Mouse (Mus musculus) CH12.LX (cell line): ENCODE results near the gene Rnf168. TPM values are rescaled to one million over a fixed set of nuclear protein-coding genes. Genes with fewer than 3 reads are reported as not detected.

Source experiments
- DNase-seq: peaks from one replicate; pipeline ENCODE4 v3.0.0-alpha.2; 2013; ENCODE audit errors: extremely low read depth
- H3K27ac ChIP-seq: 2 replicates; pipeline ENCODE4 v1.5.1; 2012; ENCODE audit warnings: low read depth, mild to moderate bottlenecking, control low read depth, moderate library complexity; ENCODE audit not compliant: insufficient read depth
- H3K27me3 ChIP-seq: replicated peaks from 2 replicates; pipeline ENCODE3; 2012; ENCODE audit warnings: inconsistent platforms
- H3K36me3 ChIP-seq, 2 experiments: replicated peaks in 1 of 2; 2 replicates each; pipeline versions ENCODE3 to v1.6.1; 2012; ENCODE audit warnings: inconsistent platforms in 1 of 2, low read length in 1 of 2, mild to moderate bottlenecking in 1 of 2, mixed read lengths in 1 of 2, moderate library complexity in 1 of 2; ENCODE audit not compliant: control insufficient read depth in 1 of 2, insufficient read depth in 1 of 2
- H3K4me1 ChIP-seq, 2 experiments: 2 replicates each; pipeline ENCODE4 v1.6.1; 2012; ENCODE audit warnings: inconsistent platforms in 1 of 2, moderate library complexity in 1 of 2; ENCODE audit not compliant: insufficient read depth in 2 of 2, control insufficient read depth in 1 of 2
- H3K4me2 ChIP-seq: 2 replicates; pipeline ENCODE4 v1.6.1; 2012; ENCODE audit warnings: low read depth, mild to moderate bottlenecking, control low read depth; ENCODE audit not compliant: poor library complexity, insufficient read depth, severe bottlenecking
- H3K4me3 ChIP-seq, 3 experiments: fragments of 150-350 bp in 1 of 3; sonication (generic) in 1 of 3; replicated peaks in 1 of 3; 2 replicates each; pipeline versions ENCODE3 to v1.5.1; 2011 to 2012; ENCODE audit warnings: low read depth in 2 of 3, low read length in 2 of 3, mild to moderate bottlenecking in 2 of 3, moderate library complexity in 2 of 3, control low read depth in 1 of 3, improper control_type of control experiment in 1 of 3, inconsistent platforms in 1 of 3, mixed read lengths in 1 of 3; ENCODE audit not compliant: poor library complexity in 1 of 3
- H3K79me2 ChIP-seq: replicated peaks from 2 replicates; pipeline ENCODE4 v1.6.1; 2012; ENCODE audit warnings: mild to moderate bottlenecking, moderate library complexity; ENCODE audit not compliant: control insufficient read depth, poor library complexity, insufficient read depth, severe bottlenecking; ENCODE audit errors: extremely low read depth
- H3K9ac ChIP-seq: 2 replicates; pipeline ENCODE4 v1.6.1; 2012; ENCODE audit warnings: low read depth, mild to moderate bottlenecking, control low read depth, moderate library complexity; ENCODE audit not compliant: insufficient read depth
- H3K9me3 ChIP-seq: replicated peaks from 2 replicates; pipeline ENCODE3; 2012; ENCODE audit warnings: low read length, inconsistent platforms, mixed read lengths
- CTCF ChIP-seq, 2 experiments: IDR thresholded peaks in 1 of 2; conservative IDR thresholded peaks in 1 of 2; 2 replicates each; pipeline ENCODE4 v1.5.1; 2011 to 2012; ENCODE audit warnings: low read depth in 2 of 2, low read length in 2 of 2, improper control_type of control experiment in 1 of 2, inconsistent platforms in 1 of 2, mild to moderate bottlenecking in 1 of 2, moderate library complexity in 1 of 2
- E2F4 ChIP-seq: IDR thresholded peaks from 2 replicates; pipeline ENCODE4 v1.6.1; 2011; ENCODE audit warnings: low read depth, low read length, improper control_type of control experiment; ENCODE audit not compliant: insufficient replicate concordance
- ELF1 ChIP-seq: IDR thresholded peaks from 2 replicates; pipeline ENCODE4 v1.6.1; 2014; ENCODE audit warnings: low read depth, mild to moderate bottlenecking, inconsistent platforms, low read length, improper control_type of control experiment
- HCFC1 ChIP-seq: IDR thresholded peaks from 2 replicates; pipeline ENCODE4 v1.6.1; 2012; ENCODE audit warnings: low read depth, mild to moderate bottlenecking, inconsistent platforms, low read length, improper control_type of control experiment
- MAZ ChIP-seq: IDR thresholded peaks from 2 replicates; pipeline ENCODE4 v1.6.1; 2012; ENCODE audit warnings: low read depth, mild to moderate bottlenecking, inconsistent platforms, low read length, improper control_type of control experiment, moderate library complexity
- MEF2A ChIP-seq: IDR thresholded peaks from 2 replicates; pipeline ENCODE4 v1.6.1; 2014; ENCODE audit warnings: low read depth, mild to moderate bottlenecking, inconsistent platforms, low read length, improper control_type of control experiment, borderline replicate concordance
- MXI1 ChIP-seq: IDR thresholded peaks from 2 replicates; pipeline ENCODE4 v1.6.1; 2011; ENCODE audit warnings: mild to moderate bottlenecking, low read depth, low read length, improper control_type of control experiment
- MYC ChIP-seq: IDR thresholded peaks from 2 replicates; pipeline ENCODE4 v1.6.1; 2011; ENCODE audit warnings: low read depth, mild to moderate bottlenecking, improper control_type of control experiment, low read length
- NELFE ChIP-seq: IDR thresholded peaks from 2 replicates; pipeline ENCODE4 v1.6.1; 2011; ENCODE audit warnings: low read depth, low read length, improper control_type of control experiment
- NRF1 ChIP-seq: IDR thresholded peaks from 2 replicates; pipeline ENCODE4 v1.6.1; 2014; ENCODE audit warnings: low read depth, mild to moderate bottlenecking, inconsistent platforms, low read length, improper control_type of control experiment, moderate library complexity
- PAX5 ChIP-seq: IDR thresholded peaks from 2 replicates; pipeline ENCODE4 v1.6.1; 2012; ENCODE audit warnings: low read length, inconsistent platforms, mixed read lengths
- POLR2A ChIP-seq: IDR thresholded peaks from 2 replicates; pipeline ENCODE4 v1.6.1; 2011; ENCODE audit warnings: low read depth, mild to moderate bottlenecking, improper control_type of control experiment, low read length
- RAD21 ChIP-seq: IDR thresholded peaks from 2 replicates; pipeline ENCODE4 v1.6.1; 2011; ENCODE audit warnings: low read depth, mild to moderate bottlenecking, low read length, improper control_type of control experiment, moderate library complexity
- SIN3A ChIP-seq: IDR thresholded peaks from 2 replicates; pipeline ENCODE4 v1.6.1; 2012; ENCODE audit warnings: low read length, improper control_type of control experiment, inconsistent platforms
- SMC3 ChIP-seq: IDR thresholded peaks from 2 replicates; pipeline ENCODE4 v1.6.1; 2011; ENCODE audit warnings: low read depth, low read length, improper control_type of control experiment
- UBTF ChIP-seq: IDR thresholded peaks from 2 replicates; pipeline ENCODE4 v1.6.1; 2012; ENCODE audit warnings: low read depth, mild to moderate bottlenecking, inconsistent platforms, low read length, improper control_type of control experiment, moderate library complexity
- USF2 ChIP-seq: conservative IDR thresholded peaks from 2 replicates; pipeline ENCODE4 v1.6.1; 2011; ENCODE audit warnings: low read depth, low read length, improper control_type of control experiment
- ZKSCAN1 ChIP-seq: IDR thresholded peaks from 2 replicates; pipeline ENCODE4 v1.6.1; 2012; ENCODE audit warnings: low read depth, inconsistent platforms, low read length, improper control_type of control experiment, borderline replicate concordance
- ZNF384 ChIP-seq: IDR thresholded peaks from 2 replicates; pipeline ENCODE4 v1.6.1; 2012; ENCODE audit warnings: low read depth, low read length, improper control_type of control experiment, inconsistent platforms
- dilution Hi-C: fragments of 300-500 bp; cut with MboI; formaldehyde crosslinking; loops from 2 replicates; pipeline ENCODE4 v1.14.3; 2020; ENCODE audit warnings: low sequenced_read_pairs; ENCODE audit not compliant: extremely low pct_unique_long_range_greater_than_20kb, extremely low pct_ligation_motif_present
- in situ Hi-C: fragments of 300-500 bp; cut with MboI; formaldehyde crosslinking; loops from 3 replicates; pipeline ENCODE4 v1.14.3; 2019; ENCODE audit warnings: low sequenced_read_pairs, low pct_ligation_motif_present, low pct_unique_long_range_greater_than_20kb, mixed read lengths
- polyA plus RNA-seq: library from polyadenylated mRNA; unstranded; fragments of >175 nt; gene quantifications from 2 replicates; pipeline ENCODE4 v1.2.1, GENCODE M21; 2012; ENCODE audit warnings: low read depth; ENCODE audit not compliant: insufficient read length
- total RNA-seq, 2 experiments: library from RNA; depleted of rRNA; stranded (reverse); fragments of 300-350 nt in 1 of 2; fragments of >200 nt in 1 of 2; gene quantifications; 2 replicates each; pipeline ENCODE4 v1.2.3; 2012 to 2014

Gene Rnf168
- total and polyA plus RNA-seq, 3 experiments = 20.5 to 37.9 (median 22.2) TPM

GRCm38 (mm10) chr16:32332556-32333511 lies 55.6 kb downstream of the Rnf168 start (continued):
- no peak; the same call in none of the 2 replicates for TF ChIP-seq NRF1
- TF ChIP-seq, all 38 proteins: peak for 18

DNA sequence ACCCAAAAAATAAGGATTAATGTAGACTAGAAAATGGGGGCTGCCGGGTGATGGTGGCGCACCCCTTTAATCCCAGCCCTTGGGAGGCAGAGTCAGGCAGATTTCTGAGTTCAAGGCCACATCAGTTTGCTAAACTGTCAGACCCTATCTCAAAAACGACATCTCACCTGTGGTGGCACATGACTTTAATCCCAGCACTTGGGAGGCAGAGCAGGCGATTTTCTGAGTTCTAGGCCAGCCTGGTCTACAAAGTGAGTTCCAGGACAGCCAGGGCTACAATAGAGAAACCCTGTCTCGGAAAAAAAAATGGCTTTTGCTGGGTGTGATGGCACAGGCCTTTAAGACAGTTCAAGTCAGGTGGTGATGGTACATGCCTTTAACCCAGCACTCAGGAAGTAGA lies 57.9 kb downstream of the Rnf168 start:
- Histone ChIP-seq H3K9ac (no peak overlapping the region), H3K4me1 (peaks cover 10 to 60% of the 10 kb centered on the region in 2 experiments), H3K4me2 (no peak overlapping the region), H3K79me2 (peaks cover 68% of the 10 kb centered on the region), H3K9me3 (no peaks in the 10 kb centered on the region), H3K36me3 (peaks cover 0 to 12% of the 10 kb centered on the region in 2 experiments), H3K27ac (no peak overlapping the region), H3K4me3 (no peak overlapping the region), H3K27me3 (no peaks in the 10 kb centered on the region)
- TF ChIP-seq USF2 (no peak), MAZ (no peak), NELFE (no peak), SIN3A (no peak), E2F4 (no peak), MYC (no peak), MXI1 (no peak), ELF1 (no peak), RAD21 (no peak), MEF2A (no peak), ZNF384 (no peak), NRF1 (no peak), SMC3 (no peak), CTCF (conservative IDR thresholded peaks at IDR 0.05 in 1 of 2, IDR thresholded peaks at IDR 0.05 in 1 of 2; ENCODE audit: low read depth in 2 of 2, low read length in 2 of 2) (no peak), ZKSCAN1 (no peak), HCFC1 (no peak), POLR2A (no peak), PAX5 (no peak), UBTF (no peak)
- no peak for DNase-seq
- dilution Hi-C loops = no loop called here
- in situ Hi-C loops = no loop called here
